Mouse (Mus musculus): ENCODE measurements around the gene Cep170. TPM values are rescaled to one million over a fixed set of nuclear protein-coding genes. Genes with fewer than 3 reads are reported as not detected.

The Cep170 gene
- 18.6 and 22.9 TPM in 2 replicates for polyA plus RNA-seq (2012; rRNA removed)

- TF ChIP-seq CTCF (IDR thresholded peaks at IDR 0.05; ENCODE audit: borderline replicate concordance, control insufficient read depth, extremely low read depth, insufficient read depth, low read length, poor library complexity): no peak; the same call in 1 of the 2 replicates
- TF ChIP-seq POLR2A (IDR thresholded peaks at IDR 0.05; ENCODE audit: control insufficient read depth, extremely low read depth, insufficient read depth, low read length, poor library complexity): peak; percentile 61; the same call in 1 of the 2 replicates
- Histone ChIP-seq H3K27me3 (ENCODE audit: control insufficient read depth, insufficient read depth, low read length) (no peaks in the 10 kb centered on the region), H3K36me3 (ENCODE audit: control insufficient read depth, insufficient read depth, low read length) (no peaks in the 10 kb centered on the region), H3K27ac (ENCODE audit: control insufficient read depth, insufficient read depth, low read length) (peak within 1 kb of the TSS; percentile 78), H3K4me3 (ENCODE audit: control insufficient read depth, insufficient read depth, low read length) (peak within 1 kb of the TSS; percentile 77), H3K4me1 (replicated peaks; ENCODE audit: control insufficient read depth, insufficient read depth, low read length) (no peaks in the 10 kb centered on the region)
- under 1% methylated on average over 28 of the region's 28 CpGs for WGBS
- DNase-seq: peak; percentile 94
Measured at GRCm38 (mm10) chr1:176814036-176814420, at the start of gene Cep170. Gene Cep170 (minus strand): TSS chr1:176814067.

- Histone ChIP-seq H3K4me1 (replicated peaks; ENCODE audit: control insufficient read depth, insufficient read depth, low read length) (no peaks in the 10 kb centered on the region), H3K4me3 (ENCODE audit: control insufficient read depth, insufficient read depth, low read length) (no peak overlapping the region), H3K27ac (ENCODE audit: control insufficient read depth, insufficient read depth, low read length) (no peak overlapping the region), H3K27me3 (ENCODE audit: control insufficient read depth, insufficient read depth, low read length) (no peaks in the 10 kb centered on the region), H3K36me3 (ENCODE audit: control insufficient read depth, insufficient read depth, low read length) (no peaks in the 10 kb centered on the region)
- peak; percentile 72 for DNase-seq
- WGBS: 68% methylated on average over 9 of the region's 9 CpGs
- no peak for TF ChIP-seq CTCF (IDR thresholded peaks at IDR 0.05; ENCODE audit: borderline replicate concordance, control insufficient read depth, extremely low read depth, insufficient read depth, low read length, poor library complexity)
- TF ChIP-seq POLR2A (IDR thresholded peaks at IDR 0.05; ENCODE audit: control insufficient read depth, extremely low read depth, insufficient read depth, low read length, poor library complexity): no peak
Measured at GRCm38 (mm10) chr1:176861981-176862644, 48.2 kb upstream of the Cep170 start.

GRCm38 (mm10) chr1:176852813-176853590 lies 39.1 kb upstream of the Cep170 start:
- H3K4me1 ChIP-seq (replicated peaks; ENCODE audit: control insufficient read depth, insufficient read depth, low read length): peaks cover 6% of the 10 kb centered on the region
- H3K27me3 ChIP-seq (ENCODE audit: control insufficient read depth, insufficient read depth, low read length): no peaks in the 10 kb centered on the region
- no peak for TF ChIP-seq POLR2A (IDR thresholded peaks at IDR 0.05; ENCODE audit: control insufficient read depth, extremely low read depth, insufficient read depth, low read length, poor library complexity)
- no peak for TF ChIP-seq CTCF (IDR thresholded peaks at IDR 0.05; ENCODE audit: borderline replicate concordance, control insufficient read depth, extremely low read depth, insufficient read depth, low read length, poor library complexity)
- H3K27ac ChIP-seq (ENCODE audit: control insufficient read depth, insufficient read depth, low read length): peak overlapping the region; percentile 40; the same call in 1 of the 2 replicates
- 59% methylated on average over 9 of the region's 9 CpGs for WGBS
- no peak overlapping the region for H3K4me3 ChIP-seq (ENCODE audit: control insufficient read depth, insufficient read depth, low read length)
- DNase-seq: no peak
- 0 out of 2 replicates have a peak, but pooled peaks cover 10% of the 10 kb centered on the region for H3K36me3 ChIP-seq (ENCODE audit: control insufficient read depth, insufficient read depth, low read length)

GRCm38 (mm10) chr1:176851401-176851800 lies 37.5 kb upstream of the Cep170 start:
- Histone ChIP-seq H3K36me3 (ENCODE audit: control insufficient read depth, insufficient read depth, low read length) (0 out of 2 replicates have a peak, but pooled peaks cover 13% of the 10 kb centered on the region), H3K27me3 (ENCODE audit: control insufficient read depth, insufficient read depth, low read length) (no peaks in the 10 kb centered on the region), H3K4me1 (replicated peaks; ENCODE audit: control insufficient read depth, insufficient read depth, low read length) (peaks cover 6% of the 10 kb centered on the region), H3K27ac (ENCODE audit: control insufficient read depth, insufficient read depth, low read length) (no peak overlapping the region), H3K4me3 (ENCODE audit: control insufficient read depth, insufficient read depth, low read length) (no peak overlapping the region)
- TF ChIP-seq CTCF (IDR thresholded peaks at IDR 0.05; ENCODE audit: borderline replicate concordance, control insufficient read depth, extremely low read depth, insufficient read depth, low read length, poor library complexity) (no peak), POLR2A (IDR thresholded peaks at IDR 0.05; ENCODE audit: control insufficient read depth, extremely low read depth, insufficient read depth, low read length, poor library complexity) (no peak)
- no peak for DNase-seq
- WGBS: 99% methylated on average over 7 of the region's 7 CpGs

- Histone ChIP-seq H3K36me3 (ENCODE audit: control insufficient read depth, insufficient read depth, low read length) (peaks cover 11% of the 10 kb centered on the region; the same call in 1 of the 2 replicates), H3K4me3 (ENCODE audit: control insufficient read depth, insufficient read depth, low read length) (no peak overlapping the region), H3K27ac (ENCODE audit: control insufficient read depth, insufficient read depth, low read length) (no peak overlapping the region), H3K27me3 (ENCODE audit: control insufficient read depth, insufficient read depth, low read length) (no peaks in the 10 kb centered on the region), H3K4me1 (replicated peaks; ENCODE audit: control insufficient read depth, insufficient read depth, low read length) (peaks cover 9% of the 10 kb centered on the region)
- TF ChIP-seq POLR2A (IDR thresholded peaks at IDR 0.05; ENCODE audit: control insufficient read depth, extremely low read depth, insufficient read depth, low read length, poor library complexity) (no peak), CTCF (IDR thresholded peaks at IDR 0.05; ENCODE audit: borderline replicate concordance, control insufficient read depth, extremely low read depth, insufficient read depth, low read length, poor library complexity) (no peak)
- DNase-seq: no peak
- WGBS: 95% methylated on average over 2 of the region's 2 CpGs
Measured at GRCm38 (mm10) chr1:176849377-176849776, 35.5 kb upstream of the Cep170 start.

GRCm38 (mm10) chr1:176848613-176849290 lies 34.9 kb upstream of the Cep170 start:
- Histone ChIP-seq H3K27ac (ENCODE audit: control insufficient read depth, insufficient read depth, low read length) (no peak overlapping the region), H3K27me3 (ENCODE audit: control insufficient read depth, insufficient read depth, low read length) (no peaks in the 10 kb centered on the region), H3K4me3 (ENCODE audit: control insufficient read depth, insufficient read depth, low read length) (no peak overlapping the region), H3K36me3 (ENCODE audit: control insufficient read depth, insufficient read depth, low read length) (peaks cover 9% of the 10 kb centered on the region; the same call in 1 of the 2 replicates), H3K4me1 (replicated peaks; ENCODE audit: control insufficient read depth, insufficient read depth, low read length) (peaks cover 9% of the 10 kb centered on the region)
- no peak for DNase-seq
- no peak for TF ChIP-seq POLR2A (IDR thresholded peaks at IDR 0.05; ENCODE audit: control insufficient read depth, extremely low read depth, insufficient read depth, low read length, poor library complexity)
- TF ChIP-seq CTCF (IDR thresholded peaks at IDR 0.05; ENCODE audit: borderline replicate concordance, control insufficient read depth, extremely low read depth, insufficient read depth, low read length, poor library complexity): no peak
- 96% methylated on average over 11 of the region's 11 CpGs for WGBS
